Mouse (Mus musculus) erythroblast, embryonic 14.5 days (primary cell): ENCODE measurements around the gene Ramp3. TPM values are rescaled to one million over a fixed set of nuclear protein-coding genes. Genes with fewer than 3 reads are reported as not detected.

Experiments
- H3K27me3 ChIP-seq: 2 replicates; pipeline ENCODE4 v1.6.1; 2012; ENCODE audit warnings: inconsistent platforms; ENCODE audit not compliant: control insufficient read depth
- H3K36me3 ChIP-seq: 2 replicates; pipeline ENCODE4 v1.6.1; 2012; ENCODE audit warnings: mild to moderate bottlenecking, inconsistent platforms; ENCODE audit not compliant: control insufficient read depth
- H3K4me1 ChIP-seq: 2 replicates; pipeline ENCODE4 v1.6.1; 2012; ENCODE audit warnings: inconsistent platforms; ENCODE audit not compliant: control insufficient read depth
- H3K4me3 ChIP-seq: replicated peaks from 2 replicates; pipeline ENCODE3; 2012; ENCODE audit warnings: moderate library complexity, mild to moderate bottlenecking, inconsistent platforms
- H3K9me3 ChIP-seq: 2 replicates; pipeline ENCODE4 v1.6.1; 2012; ENCODE audit warnings: low read length, inconsistent platforms, mixed read lengths; ENCODE audit not compliant: control insufficient read depth
- GATA1 ChIP-seq: IDR thresholded peaks from 2 replicates; pipeline ENCODE4 v1.6.1; 2012; ENCODE audit warnings: low read length, inconsistent platforms, mixed read lengths
- TAL1 ChIP-seq: IDR thresholded peaks from 3 replicates; pipeline ENCODE4 v1.6.1; 2012; ENCODE audit warnings: low read length, inconsistent platforms, mixed read lengths
- polyA plus RNA-seq: library from polyadenylated mRNA; stranded (reverse); fragments of >175 nt; gene quantifications from 2 replicates; pipeline ENCODE4 v1.2.3, GENCODE M21; 2012

The Ramp3 gene
- polyA plus RNA-seq, 1 experiment, result not detected

DNA sequence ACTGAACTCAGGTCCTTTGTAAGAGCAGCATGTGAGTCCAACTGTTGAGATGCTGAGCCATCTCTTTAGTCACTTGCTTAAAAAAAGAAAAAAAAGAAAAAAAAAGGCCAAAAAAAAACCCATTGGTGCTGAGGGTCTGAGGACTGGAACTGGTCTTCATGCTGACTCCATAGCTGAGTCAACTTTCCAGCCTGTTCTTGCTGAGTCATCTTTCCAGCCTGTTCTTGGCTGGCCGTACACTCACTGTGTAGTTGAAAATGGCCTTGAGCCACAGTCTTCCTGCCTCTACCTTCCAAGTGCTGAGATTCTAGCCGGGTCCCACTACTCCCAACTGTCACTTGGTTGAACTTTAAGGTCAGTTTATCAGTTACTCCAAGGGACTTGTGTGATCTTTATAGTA, 8.3 kb downstream of the Ramp3 start:
- H3K27me3 ChIP-seq, result no peaks in the 10 kb centered on the region
- TF ChIP-seq TAL1 (no peak), GATA1 (no peak)

GRCm38 (mm10) chr11:6669041-6669440, 10.7 kb downstream of the Ramp3 start:
- Histone ChIP-seq H3K9me3 (no peaks in the 10 kb centered on the region), H3K36me3 (no peaks in the 10 kb centered on the region), H3K4me1 (no peaks in the 10 kb centered on the region), H3K4me3 (no peak overlapping the region), H3K27me3 (no peaks in the 10 kb centered on the region)
- TF ChIP-seq TAL1 (no peak), GATA1 (no peak)

More for the DNA sequence above, 8.3 kb downstream of the Ramp3 start:
- Histone ChIP-seq H3K36me3 (no peaks in the 10 kb centered on the region), H3K9me3 (no peaks in the 10 kb centered on the region), H3K4me3 (no peak overlapping the region), H3K4me1 (no peaks in the 10 kb centered on the region)

- no peaks in the 10 kb centered on the region for H3K36me3 ChIP-seq
- H3K9me3 ChIP-seq, result no peaks in the 10 kb centered on the region
- no peaks in the 10 kb centered on the region for H3K4me1 ChIP-seq
- H3K4me3 ChIP-seq, result no peak overlapping the region
- TF ChIP-seq GATA1 (no peak), TAL1 (no peak)
- no peaks in the 10 kb centered on the region for H3K27me3 ChIP-seq
Measured at GRCm38 (mm10) chr11:6670044-6670443, 11.7 kb downstream of the Ramp3 start.

DNA sequence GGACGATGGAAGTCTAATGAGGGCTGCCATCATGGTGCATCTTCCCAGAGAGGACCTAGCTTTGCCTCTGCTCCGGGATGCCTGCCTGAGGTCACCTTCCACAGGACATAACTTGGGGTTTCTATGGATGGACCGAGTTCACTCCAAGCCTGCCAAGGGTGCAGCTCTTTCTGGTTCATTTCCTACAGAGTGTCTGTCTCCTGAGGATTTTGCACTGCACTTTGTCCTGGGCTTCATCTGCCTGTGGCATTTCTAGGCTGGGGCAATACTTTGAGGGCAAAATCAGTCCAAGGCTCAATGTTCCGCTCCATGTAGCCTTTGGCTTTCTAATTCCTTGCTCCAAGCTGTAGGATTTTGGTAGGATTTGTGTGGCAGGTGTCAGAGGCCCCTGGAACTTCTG, 12.5 kb downstream of the Ramp3 start:
- TF ChIP-seq GATA1 (no peak), TAL1 (no peak)
- H3K36me3 ChIP-seq, result no peaks in the 10 kb centered on the region
- H3K4me3 ChIP-seq, result no peak overlapping the region
- no peaks in the 10 kb centered on the region for H3K9me3 ChIP-seq
- H3K27me3 ChIP-seq, result no peaks in the 10 kb centered on the region
- no peaks in the 10 kb centered on the region for H3K4me1 ChIP-seq

- Histone ChIP-seq H3K36me3 (no peaks in the 10 kb centered on the region), H3K9me3 (no peaks in the 10 kb centered on the region), H3K4me3 (no peak overlapping the region), H3K4me1 (peaks cover 1% of the 10 kb centered on the region), H3K27me3 (no peaks in the 10 kb centered on the region)
- TF ChIP-seq GATA1 (no peak), TAL1 (no peak)
Measured at GRCm38 (mm10) chr11:6674701-6675100, 16.4 kb downstream of the Ramp3 start.

GRCm38 (mm10) chr11:6675402-6675801, 17.1 kb downstream of the Ramp3 start:
- no peak overlapping the region for H3K4me3 ChIP-seq
- peaks cover 7% of the 10 kb centered on the region for H3K4me1 ChIP-seq
- no peaks in the 10 kb centered on the region for H3K27me3 ChIP-seq
- H3K9me3 ChIP-seq, result no peaks in the 10 kb centered on the region
- TF ChIP-seq TAL1 (no peak), GATA1 (no peak)
- no peaks in the 10 kb centered on the region for H3K36me3 ChIP-seq

- Histone ChIP-seq H3K9me3 (no peaks in the 10 kb centered on the region), H3K4me1 (peaks cover 9% of the 10 kb centered on the region), H3K27me3 (no peaks in the 10 kb centered on the region), H3K4me3 (no peak overlapping the region), H3K36me3 (no peaks in the 10 kb centered on the region)
- TF ChIP-seq TAL1 (no peak), GATA1 (no peak)
Measured at GRCm38 (mm10) chr11:6676641-6677040, 18.3 kb downstream of the Ramp3 start.

DNA sequence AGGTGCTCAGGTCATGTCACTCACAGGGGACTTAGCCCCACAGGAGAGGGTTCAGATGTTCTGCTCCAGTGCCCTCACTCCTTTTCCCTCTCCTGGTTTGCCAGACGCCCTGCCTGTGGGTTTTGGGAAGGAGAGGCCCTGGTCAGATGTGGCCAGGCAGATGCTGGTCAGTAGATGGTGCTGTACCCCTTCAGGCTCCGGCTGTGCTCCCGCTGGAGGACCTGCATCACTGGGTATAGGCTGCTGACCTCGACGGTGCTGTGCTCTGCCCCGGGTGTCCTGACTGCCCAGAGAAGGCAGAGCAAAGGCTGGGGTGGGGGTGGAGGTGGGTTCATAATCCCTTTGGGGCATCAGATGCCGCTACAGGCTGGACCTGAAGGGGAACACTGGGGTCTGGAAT, 19.2 kb downstream of the Ramp3 start:
- no peaks in the 10 kb centered on the region for H3K27me3 ChIP-seq
- H3K9me3 ChIP-seq, result no peaks in the 10 kb centered on the region
- H3K4me3 ChIP-seq, result no peak overlapping the region
- H3K36me3 ChIP-seq, result no peaks in the 10 kb centered on the region
- H3K4me1 ChIP-seq, result peaks cover 9% of the 10 kb centered on the region
- TF ChIP-seq GATA1 (no peak), TAL1 (no peak)

- peaks cover 9% of the 10 kb centered on the region for H3K4me1 ChIP-seq
Measured at GRCm38 (mm10) chr11:6679694-6680396, 21.5 kb downstream of the Ramp3 start.

GRCm38 (mm10) chr11:6680397-6680818, 22.1 kb downstream of the Ramp3 start:
- Histone ChIP-seq H3K36me3 (no peaks in the 10 kb centered on the region), H3K4me1 (peaks cover 9% of the 10 kb centered on the region), H3K27me3 (no peaks in the 10 kb centered on the region), H3K9me3 (peaks cover 7% of the 10 kb centered on the region), H3K4me3 (no peak overlapping the region)
- TF ChIP-seq GATA1, result no peak
- TF ChIP-seq TAL1, result no peak

More at GRCm38 (mm10) chr11:6679694-6680396, 21.5 kb downstream of the Ramp3 start:
- no peaks in the 10 kb centered on the region for H3K36me3 ChIP-seq
- TF ChIP-seq TAL1, result no peak
- no peak for TF ChIP-seq GATA1
- H3K9me3 ChIP-seq, result peaks cover 7% of the 10 kb centered on the region
- H3K4me3 ChIP-seq, result peak overlapping the region; percentile 30
- H3K27me3 ChIP-seq, result no peaks in the 10 kb centered on the region
